Mouse (Mus musculus) limb, embryonic 11.5 days (tissue): ENCODE measurements around the gene Khdrbs1. TPM values are rescaled to one million over a fixed set of nuclear protein-coding genes. Genes with fewer than 3 reads are reported as not detected.
A peak's percentile ranks its signal among the peaks of the same experiment; 100 is the strongest.

Source experiments
- ATAC-seq: fragments of 200-750 bp; cut with Nextera tagmentation; 2 replicates; pipeline ENCODE4 v1.8.0; 2017; ENCODE audit warnings: low read depth; ENCODE audit not compliant: insufficient number of reproducible peaks, low FRiP score, low TSS enrichment
- DNase-seq: peaks from one replicate; pipeline ENCODE4 v3.0.0-alpha.2; 2015; ENCODE audit warnings: low spot score
- H3K27ac ChIP-seq: fragments of 300-500 bp; sonication (generic); replicated peaks from 2 replicates; pipeline ENCODE4 v1.5.1; 2014; ENCODE audit warnings: low read depth, mild to moderate bottlenecking, low read length
- H3K27me3 ChIP-seq: fragments of 300-500 bp; sonication (generic); 2 replicates; pipeline ENCODE4 v1.6.1; 2014; ENCODE audit warnings: mild to moderate bottlenecking, low read length, mixed read lengths; ENCODE audit not compliant: control insufficient read depth, insufficient read depth
- H3K36me3 ChIP-seq: fragments of 300-500 bp; sonication (generic); 2 replicates; pipeline ENCODE4 v1.6.1; 2014; ENCODE audit warnings: mild to moderate bottlenecking, low read length, moderate library complexity, mixed read lengths; ENCODE audit not compliant: control insufficient read depth, insufficient read depth
- H3K4me1 ChIP-seq: fragments of 300-500 bp; sonication (generic); 2 replicates; pipeline ENCODE4 v1.6.1; 2014; ENCODE audit warnings: low read length, mixed read lengths; ENCODE audit not compliant: control insufficient read depth, insufficient read depth
- H3K4me2 ChIP-seq: fragments of 300-500 bp; sonication (generic); 2 replicates; pipeline ENCODE4 v1.6.1; 2014; ENCODE audit warnings: low read depth, mild to moderate bottlenecking, moderate library complexity; ENCODE audit not compliant: severe bottlenecking
- H3K4me3 ChIP-seq: fragments of 300-500 bp; sonication (generic); 2 replicates; pipeline ENCODE4 v1.5.1; 2014; ENCODE audit warnings: low read depth, low read length
- H3K9ac ChIP-seq: fragments of 300-500 bp; sonication (generic); 2 replicates; pipeline ENCODE4 v1.6.1; 2014; ENCODE audit warnings: mild to moderate bottlenecking, low read length
- H3K9me3 ChIP-seq: fragments of 300-500 bp; sonication (generic); 2 replicates; pipeline ENCODE4 v1.6.1; 2016; ENCODE audit warnings: low read length; ENCODE audit not compliant: control insufficient read depth
- WGBS: fragments of 180-500 bp; shearing (Covaris S2); extraction: QIAGEN DNeasy Blood & Tissue Kit; methylation state at CpG from one replicate; pipeline ENCODE4 v1.1.7; 2014; 5-methylcytosine and 5-hydroxymethylcytosine counted together
- polyA plus RNA-seq: library from polyadenylated mRNA; unstranded; fragments of >200 nt; fragmentation: Nextera tagmentation; extraction: Ambion mirVana; gene quantifications from 2 replicates; pipeline ENCODE4 v1.2.1, GENCODE M21; 2014

The Khdrbs1 gene
- polyA plus RNA-seq, 1 experiment from 2014 or later, result 162 TPM

- DNase-seq, result no peak
- H3K4me1 ChIP-seq, result no peaks in the 10 kb centered on the region
- ATAC-seq, result no peak
- no peaks in the 10 kb centered on the region for H3K9me3 ChIP-seq
- H3K4me3 ChIP-seq, result no peak overlapping the region
- H3K27ac ChIP-seq, result no peak overlapping the region
- H3K27me3 ChIP-seq, result no peaks in the 10 kb centered on the region
- WGBS, result 92% methylated on average over 12 of the region's 12 CpGs
- no peaks in the 10 kb centered on the region for H3K36me3 ChIP-seq
- H3K9ac ChIP-seq, result no peak overlapping the region
- no peak overlapping the region for H3K4me2 ChIP-seq
Measured at GRCm38 (mm10) chr4:129761606-129762005, 19.5 kb upstream of the Khdrbs1 start.

- WGBS, result 70% methylated on average over 1 of the region's 1 CpGs
- Histone ChIP-seq H3K27ac (no peak overlapping the region), H3K27me3 (no peaks in the 10 kb centered on the region), H3K4me3 (no peak overlapping the region), H3K9ac (no peak overlapping the region), H3K4me2 (no peak overlapping the region), H3K9me3 (no peaks in the 10 kb centered on the region), H3K36me3 (no peaks in the 10 kb centered on the region), H3K4me1 (no peaks in the 10 kb centered on the region)
- ATAC-seq, result no peak
- DNase-seq, result no peak
Measured at GRCm38 (mm10) chr4:129755455-129755854, 13.4 kb upstream of the Khdrbs1 start.

GRCm38 (mm10) chr4:129754742-129755141 lies 12.6 kb upstream of the Khdrbs1 start:
- 64% methylated on average over 3 of the region's 3 CpGs for WGBS

GRCm38 (mm10) chr4:129750430-129750829 lies 8.3 kb upstream of the Khdrbs1 start:
- Histone ChIP-seq H3K36me3 (no peaks in the 10 kb centered on the region), H3K4me3 (no peak overlapping the region), H3K27me3 (no peaks in the 10 kb centered on the region), H3K4me1 (0 out of 2 replicates have a peak, but pooled peaks cover 5% of the 10 kb centered on the region), H3K9ac (no peak overlapping the region), H3K27ac (no peak overlapping the region), H3K4me2 (no peak overlapping the region), H3K9me3 (no peaks in the 10 kb centered on the region)
- WGBS, result 23% methylated on average over 5 of the region's 5 CpGs
- DNase-seq, result no peak
- no peak for ATAC-seq

More at GRCm38 (mm10) chr4:129754742-129755141, 12.6 kb upstream of the Khdrbs1 start:
- no peak overlapping the region for H3K9ac ChIP-seq
- H3K27me3 ChIP-seq, result no peaks in the 10 kb centered on the region
- ATAC-seq (no peak), DNase-seq (no peak)
- H3K4me3 ChIP-seq, result no peak overlapping the region
- H3K4me2 ChIP-seq, result no peak overlapping the region
- no peaks in the 10 kb centered on the region for H3K9me3 ChIP-seq
- no peak overlapping the region for H3K27ac ChIP-seq
- no peaks in the 10 kb centered on the region for H3K4me1 ChIP-seq
- H3K36me3 ChIP-seq, result no peaks in the 10 kb centered on the region

GRCm38 (mm10) chr4:129746591-129746990 lies 4.5 kb upstream of the Khdrbs1 start:
- H3K9ac ChIP-seq, result no peak overlapping the region

GRCm38 (mm10) chr4:129746106-129746505 lies 4.0 kb upstream of the Khdrbs1 start:
- DNase-seq (no peak), ATAC-seq (no peak)
- Histone ChIP-seq H3K9me3 (no peaks in the 10 kb centered on the region), H3K9ac (no peak overlapping the region), H3K27me3 (no peaks in the 10 kb centered on the region), H3K4me3 (no peak overlapping the region), H3K27ac (no peak overlapping the region), H3K36me3 (no peaks in the 10 kb centered on the region), H3K4me2 (no peak overlapping the region), H3K4me1 (peaks cover 9% of the 10 kb centered on the region)
- 69% methylated on average over 1 of the region's 1 CpGs for WGBS

More at GRCm38 (mm10) chr4:129746591-129746990, 4.5 kb upstream of the Khdrbs1 start:
- Histone ChIP-seq H3K4me1 (peaks cover 9% of the 10 kb centered on the region), H3K27me3 (no peaks in the 10 kb centered on the region), H3K27ac (no peak overlapping the region), H3K4me2 (no peak overlapping the region), H3K36me3 (no peaks in the 10 kb centered on the region), H3K4me3 (no peak overlapping the region), H3K9me3 (no peaks in the 10 kb centered on the region)
- ATAC-seq, result no peak
- WGBS, result 67% methylated on average over 3 of the region's 3 CpGs
- DNase-seq, result no peak

GRCm38 (mm10) chr4:129743494-129743893 lies 1.4 kb upstream of the Khdrbs1 start:
- Histone ChIP-seq H3K36me3 (peaks cover 2% of the 10 kb centered on the region; the same call in 1 of the 2 replicates), H3K9me3 (no peaks in the 10 kb centered on the region), H3K4me2 (peak overlapping the region; percentile 53), H3K4me3 (peak overlapping the region; percentile 78; the same call in 1 of the 2 replicates), H3K9ac (peak overlapping the region; percentile 97), H3K4me1 (peaks cover 9% of the 10 kb centered on the region), H3K27me3 (no peaks in the 10 kb centered on the region), H3K27ac (peak overlapping the region; percentile 99)
- DNase-seq, result peak; percentile 32
- ATAC-seq, result no peak
- WGBS, result 26% methylated on average over 2 of the region's 2 CpGs

GRCm38 (mm10) chr4:129743010-129743390 lies 897 bp upstream of the Khdrbs1 start:
- peak overlapping the region; percentile 53 for H3K4me2 ChIP-seq
- H3K36me3 ChIP-seq, result peaks cover 2% of the 10 kb centered on the region; the same call in 1 of the 2 replicates
- H3K27me3 ChIP-seq, result no peaks in the 10 kb centered on the region
- H3K9ac ChIP-seq, result peak overlapping the region; percentile 97
- H3K9me3 ChIP-seq, result no peaks in the 10 kb centered on the region
- no peak for ATAC-seq
- H3K4me1 ChIP-seq, result peaks cover 12% of the 10 kb centered on the region
- peak overlapping the region; percentile 99 for H3K27ac ChIP-seq
- DNase-seq, result peak; percentile 67
- peak overlapping the region; percentile 78 for H3K4me3 ChIP-seq
- WGBS, result 10% methylated on average over 7 of the region's 7 CpGs

GRCm38 (mm10) chr4:129741974-129742231 lies 200 bp downstream of the Khdrbs1 start:
- peaks cover 12% of the 10 kb centered on the region for H3K4me1 ChIP-seq
- no peaks in the 10 kb centered on the region for H3K9me3 ChIP-seq
- H3K4me3 ChIP-seq, result peak overlapping the region; percentile 78
- H3K9ac ChIP-seq, result peak overlapping the region; percentile 97
- H3K4me2 ChIP-seq, result peak overlapping the region; percentile 65
- no peaks in the 10 kb centered on the region for H3K27me3 ChIP-seq
- peaks cover 2% of the 10 kb centered on the region; the same call in 1 of the 2 replicates for H3K36me3 ChIP-seq
- DNase-seq, result no peak
- H3K27ac ChIP-seq, result peak overlapping the region; percentile 94
- under 1% methylated on average over 32 of the region's 34 CpGs for WGBS
- ATAC-seq, result peak; percentile 44; the same call in 1 of the 2 replicates
